Mouse (Mus musculus): ENCODE results near the gene Gm17655. TPM values are rescaled to one million over a fixed set of nuclear protein-coding genes. Genes with fewer than 3 reads are reported as not detected.

Gene Gm17655
- polyA plus RNA-seq, 1 experiment from 2014 or later: 3.3 TPM

Other genes starting within 250 kb of the Gm17655 start
- gene Gm15446, start 149.1 kb downstream of the Gm17655 start, polyA plus RNA-seq (2015; fragmentation: Nextera tagmentation; extraction: Ambion mirVana): 0.36 and 0.56 TPM in 2 replicates
- gene Zfp932, start 76.0 kb downstream of the Gm17655 start, polyA plus RNA-seq (2015; fragmentation: Nextera tagmentation; extraction: Ambion mirVana): 32.2 and 34.9 TPM in 2 replicates
- gene Gm35315, start 21.9 kb upstream of the Gm17655 start, polyA plus RNA-seq (2015; fragmentation: Nextera tagmentation; extraction: Ambion mirVana): 1.0 and 1.7 TPM in 2 replicates
- gene Plcxd1, start 27.5 kb upstream of the Gm17655 start, polyA plus RNA-seq (2015; fragmentation: Nextera tagmentation; extraction: Ambion mirVana): 1.9 and 3.2 TPM in 2 replicates
- 61.7 and 68.9 TPM in 2 replicates for gene Gtpbp6, start 35.7 kb upstream of the Gm17655 start, polyA plus RNA-seq (2015; fragmentation: Nextera tagmentation; extraction: Ambion mirVana)
- 20.1 and 21.1 TPM in 2 replicates for gene Zfp605, start 37.6 kb upstream of the Gm17655 start, polyA plus RNA-seq (2015; fragmentation: Nextera tagmentation; extraction: Ambion mirVana)
- gene Chfr, start 63.3 kb upstream of the Gm17655 start, polyA plus RNA-seq (2015; fragmentation: Nextera tagmentation; extraction: Ambion mirVana): 91.2 and 92.4 TPM in 2 replicates
- gene Golga3, start 104.2 kb upstream of the Gm17655 start, polyA plus RNA-seq (2015; fragmentation: Nextera tagmentation; extraction: Ambion mirVana): 23.9 and 26.5 TPM in 2 replicates
- 25.2 and 29.1 TPM in 2 replicates for gene Ankle2, start 158.5 kb upstream of the Gm17655 start, polyA plus RNA-seq (2015; fragmentation: Nextera tagmentation; extraction: Ambion mirVana)
- 101 and 108 TPM in 2 replicates for gene Pgam5, start 197.4 kb upstream of the Gm17655 start, polyA plus RNA-seq (2015; fragmentation: Nextera tagmentation; extraction: Ambion mirVana)
- gene Pxmp2, start 213.7 kb upstream of the Gm17655 start, polyA plus RNA-seq (2015; fragmentation: Nextera tagmentation; extraction: Ambion mirVana): 5.3 and 7.3 TPM in 2 replicates
- 12.4 and 13.7 TPM in 2 replicates for gene Pole, start 213.8 kb upstream of the Gm17655 start, polyA plus RNA-seq (2015; fragmentation: Nextera tagmentation; extraction: Ambion mirVana)